Mouse (Mus musculus) myocyte (in vitro differentiated cells): ENCODE measurements around the gene Asb13. TPM values are rescaled to one million over a fixed set of nuclear protein-coding genes. Genes with fewer than 3 reads are reported as not detected.

Experiments
- H3K27me3 ChIP-seq: one replicate; pipeline ENCODE4 v1.6.1; 2011; ENCODE audit not compliant: control insufficient read depth, insufficient read depth, insufficient read length
- H3K36me3 ChIP-seq: one replicate; pipeline ENCODE4 v1.6.1; 2011; ENCODE audit not compliant: control insufficient read depth, insufficient read depth
- H3K4me2 ChIP-seq: one replicate; pipeline ENCODE4 v1.6.1; 2011; ENCODE audit warnings: low read depth, control low read depth
- H3K4me3 ChIP-seq: one replicate; pipeline ENCODE4 v1.5.1; 2011; ENCODE audit warnings: mild to moderate bottlenecking, control low read depth, moderate library complexity
- H3K79me2 ChIP-seq: one replicate; pipeline ENCODE4 v1.6.1; 2011; ENCODE audit not compliant: control insufficient read depth, insufficient read depth
- H3ac ChIP-seq: one replicate; pipeline ENCODE4 v1.6.1; 2011; ENCODE audit not compliant: control insufficient read depth, insufficient read length
- CEBPB ChIP-seq: IDR thresholded peaks from 2 replicates; pipeline ENCODE4 v1.6.1; 2011; ENCODE audit warnings: mild to moderate bottlenecking, moderate library complexity; ENCODE audit not compliant: poor library complexity, insufficient read depth, severe bottlenecking
- E2F4 ChIP-seq: IDR thresholded peaks from one replicate; pipeline ENCODE4 v1.6.1; 2011; ENCODE audit warnings: mild to moderate bottlenecking, control low read depth, moderate library complexity; ENCODE audit not compliant: insufficient read depth
- MAX ChIP-seq: IDR thresholded peaks from one replicate; pipeline ENCODE4 v1.6.1; 2011; ENCODE audit warnings: low read depth, mild to moderate bottlenecking, control low read depth
- MYOD1 ChIP-seq, 3 experiments: IDR thresholded peaks; one replicate each; pipeline ENCODE4 v1.6.1; 2011; ENCODE audit warnings: control low read depth in 2 of 3, low read depth in 2 of 3, mild to moderate bottlenecking in 2 of 3, moderate library complexity in 1 of 3; ENCODE audit not compliant: insufficient read length in 2 of 3, control insufficient read depth in 1 of 3
- MYOG ChIP-seq, 3 experiments: IDR thresholded peaks; one replicate each; pipeline ENCODE4 v1.6.1; 2011; ENCODE audit warnings: control low read depth in 2 of 3, low read depth in 2 of 3, mild to moderate bottlenecking in 2 of 3; ENCODE audit not compliant: insufficient read length in 2 of 3, control insufficient read depth in 1 of 3, insufficient read depth in 1 of 3
- POLR2A ChIP-seq: IDR thresholded peaks from one replicate; pipeline ENCODE4 v1.6.1; 2011; ENCODE audit warnings: low read depth, mild to moderate bottlenecking, control low read depth, moderate library complexity; ENCODE audit not compliant: insufficient read length
- POLR2AphosphoS2 ChIP-seq: IDR thresholded peaks from one replicate; pipeline ENCODE4 v1.6.1; 2011; ENCODE audit warnings: low read depth, control low read depth; ENCODE audit not compliant: insufficient read length
- REST ChIP-seq: IDR thresholded peaks from one replicate; pipeline ENCODE4 v1.6.1; 2011; ENCODE audit warnings: mild to moderate bottlenecking, control low read depth, moderate library complexity; ENCODE audit not compliant: insufficient read depth, insufficient read length
- SRF ChIP-seq: IDR thresholded peaks from one replicate; pipeline ENCODE4 v1.6.1; 2011; ENCODE audit warnings: low read depth; ENCODE audit not compliant: control insufficient read depth, insufficient read length
- TCF12 ChIP-seq: IDR thresholded peaks from one replicate; pipeline ENCODE4 v1.6.1; 2011; ENCODE audit warnings: mild to moderate bottlenecking, control low read depth; ENCODE audit not compliant: poor library complexity, insufficient read depth, severe bottlenecking
- TCF3 ChIP-seq: IDR thresholded peaks from one replicate; pipeline ENCODE4 v1.6.1; 2011; ENCODE audit warnings: low read depth, control low read depth; ENCODE audit not compliant: insufficient read length
- USF1 ChIP-seq: IDR thresholded peaks from one replicate; pipeline ENCODE4 v1.6.1; 2011; ENCODE audit warnings: low read depth, mild to moderate bottlenecking, control low read depth, moderate library complexity
- polyA plus RNA-seq: library from polyadenylated mRNA; unstranded; fragments of >200 nt; fragmentation: generic; extraction: Trizol; gene quantifications from one replicate; pipeline ENCODE4 v1.2.1, GENCODE M21; 2012; ENCODE audit warnings: missing spikeins

Asb13 gene
- polyA plus RNA-seq, 1 experiment, result 0.97 TPM

DNA sequence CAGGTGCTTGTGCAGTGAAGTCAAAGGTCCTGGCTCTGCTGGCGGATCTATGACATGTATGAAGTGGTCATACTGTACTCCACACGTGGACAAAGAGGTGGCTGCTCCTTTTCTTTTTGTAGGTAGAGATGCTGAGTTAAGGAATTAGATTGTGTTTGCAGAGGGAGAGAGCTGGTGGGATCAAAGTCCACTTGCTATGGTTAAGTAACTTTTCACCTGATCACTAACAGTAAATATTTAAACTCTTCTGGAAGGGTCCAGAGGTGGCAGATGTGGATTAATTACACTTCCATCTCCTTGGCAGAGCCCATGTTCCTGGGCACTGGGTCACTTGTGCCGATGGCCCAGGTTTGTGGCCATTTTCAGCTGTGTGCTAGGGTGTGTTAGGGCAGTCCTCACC is 12.1 kb downstream of the Asb13 start:
- Histone ChIP-seq H3K36me3 (no peaks in the 10 kb centered on the region), H3K27me3 (no peaks in the 10 kb centered on the region), H3K79me2 (no peaks in the 10 kb centered on the region), H3K4me3 (no peak overlapping the region), H3K4me2 (no peak overlapping the region), H3ac (no peak overlapping the region)
- TF ChIP-seq REST (no peak), SRF (no peak), POLR2AphosphoS2 (no peak), TCF3 (no peak), MYOD1 (IDR thresholded peaks at IDR 0.05; ENCODE audit: control insufficient read depth in 1 of 3, insufficient read length in 2 of 3, low read depth in 2 of 3) (no peak), POLR2A (no peak), TCF12 (no peak), E2F4 (no peak), MAX (no peak), MYOG (IDR thresholded peaks at IDR 0.05; ENCODE audit: control insufficient read depth in 1 of 3, insufficient read depth in 1 of 3, insufficient read length in 2 of 3, low read depth in 2 of 3) (no peak), USF1 (no peak), CEBPB (no peak)

DNA sequence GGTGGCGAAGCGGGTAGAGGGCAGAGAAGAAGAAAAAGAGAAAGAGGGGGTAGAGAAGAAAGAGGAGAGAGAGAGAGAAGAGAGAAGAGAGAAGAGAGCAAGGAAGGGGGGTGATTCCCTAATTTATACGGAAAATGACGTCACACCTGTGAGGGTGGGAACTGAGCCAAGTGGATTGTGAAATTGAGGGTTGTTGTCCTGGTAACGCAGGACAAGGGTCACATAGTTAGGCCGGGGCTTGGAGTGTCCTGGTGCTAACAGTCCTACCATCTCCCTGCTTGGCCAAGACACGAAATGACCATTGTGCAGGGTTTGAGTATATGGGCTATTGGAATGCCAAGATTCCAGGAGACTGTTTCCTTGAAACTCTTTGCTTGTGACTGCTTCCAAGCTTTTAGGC is 12.7 kb downstream of the Asb13 start:
- H3K79me2 ChIP-seq, result no peaks in the 10 kb centered on the region
- TF ChIP-seq TCF12 (no peak), TCF3 (no peak), MYOD1 (IDR thresholded peaks at IDR 0.05; ENCODE audit: control insufficient read depth in 1 of 3, insufficient read length in 2 of 3, low read depth in 2 of 3) (no peak), REST (no peak), POLR2AphosphoS2 (no peak), MAX (no peak), USF1 (no peak), SRF (no peak), POLR2A (no peak), CEBPB (no peak), MYOG (IDR thresholded peaks at IDR 0.05; ENCODE audit: control insufficient read depth in 1 of 3, insufficient read depth in 1 of 3, insufficient read length in 2 of 3, low read depth in 2 of 3) (no peak), E2F4 (no peak)
- H3K4me2 ChIP-seq, result no peak overlapping the region
- H3ac ChIP-seq, result no peak overlapping the region
- no peaks in the 10 kb centered on the region for H3K27me3 ChIP-seq
- H3K36me3 ChIP-seq, result no peaks in the 10 kb centered on the region
- H3K4me3 ChIP-seq, result no peak overlapping the region

DNA sequence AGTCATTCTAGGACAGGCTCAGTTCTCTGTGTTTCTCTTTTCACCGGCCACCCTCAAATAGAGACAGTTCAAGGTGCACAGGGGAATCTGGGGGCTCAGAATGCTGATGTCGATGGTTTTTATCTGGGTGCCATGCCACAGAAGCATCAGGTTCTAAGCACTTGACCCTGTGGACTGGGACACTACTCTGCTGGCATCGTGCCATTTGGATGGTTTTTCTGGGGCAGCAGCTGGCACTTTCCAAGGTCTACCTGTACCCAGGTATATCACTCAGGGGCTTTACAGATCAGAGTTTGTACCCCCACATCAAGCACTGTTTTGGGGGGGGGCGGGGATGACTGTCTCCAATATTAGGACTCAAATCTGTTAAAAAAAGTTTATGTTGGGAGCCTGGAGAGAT is 16.7 kb downstream of the Asb13 start:
- Histone ChIP-seq H3K79me2 (no peaks in the 10 kb centered on the region), H3K27me3 (no peaks in the 10 kb centered on the region), H3K4me3 (no peak overlapping the region), H3K36me3 (no peaks in the 10 kb centered on the region), H3ac (no peak overlapping the region), H3K4me2 (no peak overlapping the region)
- no peak for TF ChIP-seq POLR2AphosphoS2
- no peak for TF ChIP-seq TCF3
- TF ChIP-seq POLR2A, result no peak
- no peak for TF ChIP-seq USF1
- TF ChIP-seq CEBPB, result no peak
- no peak for TF ChIP-seq MYOD1 (IDR thresholded peaks at IDR 0.05; ENCODE audit: control insufficient read depth in 1 of 3, insufficient read length in 2 of 3, low read depth in 2 of 3)

DNA sequence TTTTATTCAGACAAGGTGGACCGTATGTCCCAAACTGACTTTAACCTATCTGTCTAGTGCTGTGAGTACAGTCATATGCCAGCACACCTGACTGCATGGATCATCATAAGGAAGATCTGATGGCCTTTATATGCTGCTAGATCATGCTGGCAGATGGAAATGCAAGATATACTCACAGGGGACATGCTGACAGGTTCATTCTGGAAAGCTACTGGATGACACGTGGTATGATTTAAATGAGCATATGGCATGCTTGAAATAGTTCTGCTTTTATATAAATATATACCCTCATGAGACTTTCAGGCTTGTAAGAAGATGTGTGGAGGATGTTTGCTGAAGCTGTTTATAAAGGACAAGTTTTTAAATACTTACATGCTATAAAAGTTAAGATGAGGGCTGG is 20.6 kb downstream of the Asb13 start:
- Histone ChIP-seq H3K4me3 (no peak overlapping the region), H3K36me3 (no peaks in the 10 kb centered on the region), H3K79me2 (no peaks in the 10 kb centered on the region), H3ac (no peak overlapping the region), H3K27me3 (no peaks in the 10 kb centered on the region), H3K4me2 (no peak overlapping the region)
- no peak for TF ChIP-seq SRF
- no peak for TF ChIP-seq MAX
- no peak for TF ChIP-seq MYOD1 (IDR thresholded peaks at IDR 0.05; ENCODE audit: control insufficient read depth in 1 of 3, insufficient read length in 2 of 3, low read depth in 2 of 3)

DNA sequence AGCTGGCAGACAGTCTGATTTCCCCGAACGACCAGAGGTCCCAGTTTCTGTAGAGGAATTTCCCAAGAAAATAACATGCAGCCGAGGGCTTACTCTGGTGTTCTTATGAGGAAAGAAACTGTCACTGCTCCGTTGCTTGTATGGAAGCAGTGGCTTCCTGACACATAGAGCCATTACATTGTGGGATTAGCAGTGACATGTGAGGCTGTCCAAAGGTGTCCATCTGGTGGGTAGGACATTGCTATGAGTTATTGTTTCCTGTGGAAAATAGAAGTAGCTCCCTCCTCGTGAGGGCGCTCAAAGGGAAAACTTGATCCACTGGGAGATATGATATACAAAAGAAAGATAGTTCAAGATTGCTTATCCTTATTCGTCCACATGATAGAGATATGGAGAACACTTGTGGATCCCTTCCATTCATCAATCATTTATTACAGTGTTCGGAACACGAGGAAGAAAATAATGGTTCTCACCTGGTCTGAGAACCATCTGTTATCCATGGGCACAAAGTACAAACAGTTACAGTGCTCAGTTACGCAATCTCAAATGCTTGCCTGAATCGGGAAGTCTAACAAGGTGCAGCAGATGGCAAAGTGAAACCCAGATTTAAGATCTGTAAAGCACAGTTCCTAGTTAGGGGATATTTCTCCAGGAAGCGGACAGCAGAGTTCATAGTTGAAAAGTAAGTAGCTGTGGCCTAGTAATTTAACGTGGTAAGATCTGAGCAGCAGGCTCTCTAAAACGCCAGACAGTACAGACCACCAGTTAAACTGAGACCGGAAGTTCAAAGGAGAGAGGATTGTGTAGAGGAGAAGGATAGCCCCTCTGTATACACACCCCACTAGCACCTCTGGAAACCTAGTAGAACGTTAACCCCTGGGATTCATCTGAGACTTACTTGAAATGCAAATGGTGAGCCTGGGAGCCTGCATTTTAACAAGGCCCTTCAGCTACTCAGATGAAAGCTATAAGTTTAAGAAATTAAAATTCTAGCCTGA is 25.6 kb downstream of the Asb13 start:
- Histone ChIP-seq H3K79me2 (no peaks in the 10 kb centered on the region), H3ac (no peak overlapping the region), H3K4me3 (no peak overlapping the region), H3K4me2 (no peak overlapping the region), H3K36me3 (no peaks in the 10 kb centered on the region), H3K27me3 (no peaks in the 10 kb centered on the region)
- no peak for TF ChIP-seq TCF12
- TF ChIP-seq REST, result no peak
- no peak for TF ChIP-seq MYOG (IDR thresholded peaks at IDR 0.05; ENCODE audit: control insufficient read depth in 1 of 3, insufficient read depth in 1 of 3, insufficient read length in 2 of 3, low read depth in 2 of 3)
- TF ChIP-seq CEBPB, result 0 out of 2 replicates have a peak, but pooled peaks have one; percentile 3
